Mouse (Mus musculus) forelimb bud, embryonic 11.5 days (tissue): ENCODE measurements at regions not wholly inside any gene's neighbourhood (a gene's known extent, or its start where the extent isn't known, plus 50 kb on each side); places are given as distances from the start of the nearest gene placed in this dataset.

Experiments used
- DNase-seq: peaks from one replicate; pipeline ENCODE4 v3.0.0-alpha.2; 2012; ENCODE audit warnings: low read depth, low spot score

DNA sequence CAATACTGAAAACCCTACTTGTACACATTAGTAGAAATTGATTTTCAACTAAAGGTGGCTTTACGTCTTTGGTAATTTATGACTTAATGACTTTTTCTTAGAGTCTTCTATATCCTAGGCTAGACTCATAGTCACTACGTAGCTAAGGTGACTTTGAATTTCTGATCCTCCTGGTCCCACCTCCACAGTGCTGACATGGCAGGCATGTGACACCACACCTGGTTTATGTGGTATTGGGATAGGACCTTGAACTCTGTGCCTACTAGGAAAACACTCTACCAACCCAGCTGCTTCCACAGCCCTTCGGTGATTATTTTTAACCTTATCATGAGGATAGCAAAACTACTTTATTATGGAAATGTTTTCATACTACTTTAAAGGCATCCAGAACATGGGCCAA is 51.5 kb upstream of the D7Ertd443e start:
- no peak for DNase-seq

DNA sequence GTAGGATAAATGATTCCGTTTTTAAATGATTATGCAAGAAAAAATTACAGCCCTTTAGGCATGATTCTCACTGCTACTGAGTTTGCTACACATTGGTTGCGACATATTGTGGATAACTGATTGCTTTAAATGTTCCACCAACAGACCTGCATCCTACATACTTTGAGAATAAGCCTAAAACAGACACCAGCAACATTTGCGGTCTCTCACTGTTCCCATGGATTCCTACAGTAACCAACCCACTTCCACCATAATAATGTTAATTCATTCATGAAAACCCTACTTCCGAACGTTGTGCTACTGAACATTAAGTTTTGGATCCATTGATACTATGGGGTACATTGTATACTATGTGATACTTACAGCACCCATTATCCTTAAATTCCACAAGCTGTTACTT is 53.8 kb upstream of the D7Ertd443e start:
- no peak for DNase-seq

DNA sequence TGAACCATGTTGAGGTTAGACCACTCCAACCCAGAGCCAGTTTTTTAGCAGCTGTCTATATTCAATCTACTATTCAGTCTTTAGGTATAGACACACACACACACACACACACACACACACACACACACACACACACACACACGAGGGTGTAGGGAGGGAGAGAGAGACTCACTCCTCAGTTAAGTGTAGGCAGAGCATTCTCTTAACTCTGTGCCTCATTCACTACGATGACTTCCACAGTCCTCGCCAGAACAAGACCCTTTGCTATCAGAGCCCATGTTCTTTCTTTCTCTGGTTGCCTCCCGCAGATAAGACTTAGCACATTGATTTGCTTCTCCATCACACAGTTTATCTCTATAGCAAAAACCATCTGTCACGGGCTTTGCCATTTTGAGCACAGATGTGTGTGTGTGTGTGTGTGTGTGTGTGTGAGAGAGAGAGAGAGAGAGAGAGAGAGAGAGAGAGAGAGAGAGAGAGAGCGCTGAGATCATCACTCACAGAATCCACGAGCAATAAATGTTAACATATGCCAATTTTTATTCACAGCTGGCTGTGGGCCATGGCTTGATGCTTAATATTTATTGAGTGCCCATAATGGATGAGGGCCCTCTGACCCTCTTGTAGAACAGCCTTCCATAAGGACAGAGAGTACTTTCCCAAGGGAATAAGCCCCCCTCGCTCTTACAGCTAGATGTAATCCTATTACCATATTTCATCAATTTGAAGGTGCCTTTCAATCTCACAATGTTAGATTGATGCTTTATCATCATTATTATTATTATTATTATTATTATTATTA is 59.7 kb upstream of the D7Ertd443e start:
- no peak for DNase-seq

- no peak for DNase-seq
Observed at GRCm38 (mm10) chr7:134447648-134448202, 62.3 kb upstream of the D7Ertd443e start.

DNA sequence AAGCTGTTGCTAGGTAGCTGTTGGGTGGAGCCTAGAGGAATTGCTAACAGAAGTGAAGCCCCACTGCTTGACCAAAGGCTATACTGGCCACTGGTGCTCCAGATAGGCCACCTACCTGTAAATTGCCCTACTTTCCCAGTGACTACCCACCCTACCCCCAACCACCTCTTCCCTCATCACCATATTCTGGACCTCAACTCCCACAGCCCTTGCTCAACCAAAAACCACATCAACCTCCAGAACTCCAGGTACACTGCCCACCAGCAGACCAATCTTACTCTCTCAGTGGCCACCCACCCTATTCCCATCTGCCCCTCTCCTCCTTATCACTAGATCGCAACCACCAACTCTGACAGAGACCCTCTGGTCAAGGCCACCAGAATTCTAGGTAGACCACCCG is 63.4 kb upstream of the D7Ertd443e start:
- no peak for DNase-seq

DNA sequence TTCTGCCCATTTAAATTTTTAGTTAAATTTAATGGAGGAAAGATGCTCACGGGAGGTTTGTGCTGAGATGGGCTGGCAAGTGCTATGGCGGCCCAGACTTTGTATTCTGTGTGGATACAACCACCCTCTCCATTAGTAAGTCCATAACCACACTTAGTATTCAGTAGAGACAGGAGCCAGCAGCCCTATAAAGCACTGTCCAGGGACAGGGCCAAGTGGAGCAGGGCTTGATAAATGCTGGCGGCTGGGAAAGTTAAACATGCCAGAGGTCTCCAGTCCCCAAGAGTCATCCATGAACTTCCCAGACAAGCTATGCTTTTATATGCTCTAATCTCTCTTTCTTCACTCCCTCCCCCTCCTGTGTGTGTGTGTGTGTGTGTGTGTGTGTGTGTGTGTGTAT is 77.2 kb upstream of the D7Ertd443e start:
- no peak for DNase-seq

DNA sequence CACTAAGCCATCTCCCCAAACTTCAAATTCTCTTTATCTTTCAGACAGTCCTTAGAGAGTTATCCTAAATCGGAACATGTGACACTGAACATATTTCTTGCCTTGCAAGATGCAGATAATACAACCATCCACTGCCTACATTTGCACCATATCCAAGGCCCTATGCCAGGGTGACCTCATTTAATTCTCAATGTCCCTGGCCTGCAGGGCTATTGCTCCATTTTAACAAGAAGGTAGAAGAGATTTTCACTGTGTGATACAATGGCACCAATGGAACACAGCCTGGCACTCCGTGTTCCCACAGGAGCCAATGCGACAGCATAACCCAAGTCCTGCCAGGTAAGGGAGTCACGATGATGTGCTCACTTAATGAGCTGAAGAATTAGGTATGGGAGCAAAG is 77.9 kb upstream of the D7Ertd443e start:
- DNase-seq, result no peak

GRCm38 (mm10) chr7:134467216-134467615 is 81.8 kb upstream of the D7Ertd443e start:
- no peak for DNase-seq

- DNase-seq, result peak; percentile 42
Observed at GRCm38 (mm10) chr7:134471286-134471685, 85.8 kb upstream of the D7Ertd443e start.

DNA sequence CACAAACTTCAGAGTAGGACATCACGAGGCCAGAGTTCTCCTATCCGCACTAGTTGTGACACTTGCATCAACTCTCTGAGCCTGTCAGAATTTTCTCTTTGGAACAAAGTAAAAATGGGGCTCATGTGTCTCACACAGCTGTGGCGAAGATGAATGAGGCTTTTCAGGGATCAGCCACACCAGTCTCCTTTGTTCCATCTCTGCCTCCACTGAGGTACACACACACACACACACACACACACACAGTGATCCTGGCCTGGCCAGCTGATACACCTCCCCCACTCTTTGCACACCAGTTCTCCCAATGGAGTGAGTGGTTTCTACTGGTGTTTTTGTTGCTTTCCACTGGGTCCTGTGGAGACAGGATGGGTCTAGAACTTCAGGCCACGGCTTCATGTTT is 105.9 kb upstream of the D7Ertd443e start:
- DNase-seq, result no peak

DNA sequence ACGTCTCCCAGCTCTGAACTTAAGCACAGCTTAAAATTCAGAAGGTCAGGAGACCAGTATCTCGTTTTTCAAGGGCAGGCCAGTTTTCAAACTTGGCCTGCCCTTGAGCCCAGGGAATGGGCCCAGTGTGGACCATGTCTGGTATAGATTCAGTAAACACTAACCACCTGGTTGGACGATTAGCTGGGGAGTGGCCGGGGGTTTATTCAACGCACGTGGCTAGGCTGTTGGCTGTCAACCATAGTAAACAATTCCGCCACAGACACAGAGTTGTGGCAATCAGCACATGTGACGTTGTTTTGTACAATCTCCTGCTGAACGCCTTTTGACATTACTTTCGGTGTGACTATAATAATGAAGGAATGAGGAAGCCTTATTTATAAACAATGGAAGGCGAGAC is 111.8 kb upstream of the D7Ertd443e start:
- DNase-seq, result no peak

GRCm38 (mm10) chr7:134497870-134498269 is 112.4 kb upstream of the D7Ertd443e start:
- no peak for DNase-seq

DNA sequence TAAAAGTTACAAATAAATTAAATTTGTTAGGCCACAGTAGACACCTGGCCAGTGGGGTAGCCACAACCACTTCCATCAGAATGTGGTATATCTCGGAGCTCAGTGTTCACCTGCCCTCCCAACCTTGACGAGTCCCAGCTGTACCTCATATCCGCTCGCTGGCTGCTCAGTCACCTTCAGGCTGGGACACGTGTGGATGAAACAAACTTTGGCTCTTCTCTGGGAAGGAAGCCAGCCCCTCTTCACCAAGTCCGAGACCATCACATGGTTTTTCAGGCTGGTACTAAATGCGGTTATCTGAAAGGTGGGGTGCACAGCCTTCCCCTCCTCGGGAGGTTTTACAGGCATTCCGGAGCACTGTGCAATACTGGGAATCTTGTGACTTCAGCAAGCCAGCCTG is 113.3 kb upstream of the D7Ertd443e start:
- DNase-seq, result no peak

- DNase-seq, result no peak
Observed at GRCm38 (mm10) chr7:134499429-134499828, 114.0 kb upstream of the D7Ertd443e start.

- DNase-seq, result no peak
Observed at GRCm38 (mm10) chr7:134500210-134500609, 114.7 kb upstream of the D7Ertd443e start.

GRCm38 (mm10) chr7:134501079-134501478 is 115.6 kb upstream of the D7Ertd443e start:
- no peak for DNase-seq

GRCm38 (mm10) chr7:134510333-134510928 is 125.0 kb upstream of the D7Ertd443e start:
- no peak for DNase-seq

DNA sequence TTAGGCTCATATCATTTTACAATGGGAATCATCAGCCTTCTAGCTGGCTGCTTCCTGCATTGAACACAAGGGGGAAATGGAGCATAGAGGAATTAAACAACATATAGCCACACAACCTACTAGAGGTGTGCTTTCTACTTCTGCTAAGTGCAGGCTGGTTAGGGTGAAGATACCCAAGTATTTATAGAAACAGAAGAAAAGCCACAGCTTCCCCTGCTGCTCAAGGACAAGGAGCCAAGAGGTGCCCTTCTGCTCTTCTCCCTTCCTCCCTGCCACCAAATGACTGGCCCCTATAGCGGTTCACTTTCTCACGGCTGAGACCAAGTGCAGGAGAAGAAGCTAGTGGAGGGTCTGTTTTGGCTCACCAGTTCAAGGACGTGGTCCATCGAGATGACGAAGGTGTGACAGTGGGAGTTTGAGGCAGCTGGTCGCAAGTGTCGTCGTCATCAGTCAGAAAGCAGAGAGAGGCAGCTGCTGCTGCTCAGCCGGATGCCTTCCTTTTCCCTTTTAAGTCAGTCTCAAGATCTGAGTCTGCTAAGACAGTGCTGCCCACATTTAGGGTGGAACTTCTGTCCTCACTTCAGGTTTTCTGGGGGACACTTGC is 134.0 kb upstream of the D7Ertd443e start:
- DNase-seq, result no peak

DNA sequence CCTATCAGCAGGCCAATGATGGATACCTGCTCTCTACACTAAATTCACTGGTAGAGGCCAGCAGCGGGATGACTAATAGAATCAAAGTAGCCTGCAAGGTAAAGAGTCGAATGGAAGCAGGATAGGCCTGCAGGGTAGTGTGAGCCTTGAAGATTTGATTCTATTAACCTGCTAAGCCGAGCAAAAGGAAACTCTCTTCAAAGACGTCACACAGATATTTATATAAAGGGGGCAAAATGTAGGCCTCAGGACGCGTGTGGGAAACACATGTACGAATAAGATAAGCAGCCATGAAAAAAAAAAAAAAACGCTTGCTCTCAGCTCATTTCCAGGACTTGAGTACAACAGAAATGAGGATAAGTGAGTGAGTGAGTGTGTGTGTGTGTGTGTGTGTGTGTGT is 138.4 kb upstream of the D7Ertd443e start:
- DNase-seq, result no peak

DNA sequence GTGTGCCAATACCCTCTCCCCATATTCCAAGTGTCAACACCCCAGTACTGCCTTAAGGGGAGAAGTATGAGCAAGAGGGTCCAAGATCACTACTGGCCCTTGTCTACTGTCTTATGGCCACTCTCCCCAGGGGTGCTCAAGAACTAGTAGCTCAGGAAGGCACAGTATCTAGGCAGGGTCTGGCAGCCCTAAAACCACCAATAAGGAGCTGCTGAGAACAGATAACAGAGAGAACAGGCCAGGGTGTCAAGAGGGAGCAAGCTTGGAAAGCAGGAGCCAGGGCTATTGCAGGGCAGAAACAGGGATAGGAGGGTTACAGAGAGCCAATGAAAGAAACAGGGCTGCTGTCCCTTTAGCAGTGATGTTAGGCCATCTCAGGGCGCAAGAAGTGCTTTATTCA is 139.6 kb upstream of the D7Ertd443e start:
- DNase-seq, result no peak

DNA sequence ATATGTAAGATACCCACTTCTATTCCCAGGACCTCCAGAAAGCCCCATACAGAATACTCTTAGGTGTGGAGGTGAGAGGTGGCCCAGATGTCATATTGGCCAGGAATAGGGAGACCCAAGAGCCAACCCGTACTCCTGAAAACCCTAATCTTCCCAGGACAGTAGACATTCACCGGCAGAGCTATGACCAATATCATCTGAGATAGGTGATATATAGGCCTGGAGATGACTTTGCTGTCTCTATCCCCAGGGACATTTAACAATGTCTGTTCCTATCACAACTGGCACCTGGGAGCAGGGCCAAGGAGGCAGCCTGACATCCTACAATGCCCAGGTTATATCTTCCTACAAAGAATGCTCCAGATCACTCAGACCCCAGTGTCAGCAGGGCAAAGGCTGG is 140.0 kb upstream of the D7Ertd443e start:
- DNase-seq, result no peak

- no peak for DNase-seq
Observed at GRCm38 (mm10) chr7:134527351-134527750, 141.9 kb upstream of the D7Ertd443e start.

DNA sequence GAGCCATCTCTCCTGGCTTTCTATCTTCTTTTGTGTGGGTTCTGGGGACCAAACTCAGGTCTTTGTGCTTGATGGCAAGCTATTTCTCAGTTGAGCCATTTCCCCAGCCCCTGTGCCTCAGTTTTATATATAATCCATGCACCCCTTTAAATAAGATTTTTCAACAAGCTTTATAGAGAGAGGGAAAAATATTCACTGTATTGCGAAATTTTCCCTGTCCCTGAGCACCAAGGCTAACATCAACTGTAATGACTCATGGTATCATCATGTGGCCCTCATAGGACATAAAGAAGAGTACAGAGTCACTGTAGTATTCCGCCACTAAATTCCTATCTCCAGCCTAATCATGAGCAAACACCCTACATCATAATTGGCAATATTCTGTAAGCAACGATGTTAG is 142.4 kb upstream of the Dock1 start:
- DNase-seq, result no peak
